8 mouse cellular contexts compared by ENCODE assay signal in the genomic region with DNA sequence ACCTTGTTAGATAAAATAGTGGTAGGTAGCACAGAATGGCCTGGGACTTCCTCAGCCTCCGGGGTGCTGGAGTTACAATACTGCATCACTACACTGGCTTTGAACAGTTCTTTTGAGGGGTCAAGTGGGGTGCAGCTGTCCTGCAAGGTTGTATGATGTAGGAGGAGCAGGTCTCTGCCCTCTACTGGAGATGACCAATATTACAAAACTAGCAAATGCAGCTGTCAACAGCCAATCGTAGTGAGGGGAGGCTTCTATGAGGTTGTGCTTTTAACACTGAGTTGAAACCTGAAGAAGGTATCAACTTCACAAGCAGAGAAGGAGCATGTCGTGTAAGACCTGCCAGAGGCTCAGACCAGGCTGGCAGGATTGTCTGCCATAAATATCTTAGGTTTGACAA. TPM values are rescaled to one million over a fixed set of nuclear protein-coding genes. Genes with fewer than 3 reads are reported as not detected.
DNase-seq lines count a peak whose midpoint lies in the region; ATAC-seq lines count a peak whose summit lies in the region.

No protein-coding gene starts in this region.

- DNase-seq in hindbrain, embryonic 11.5 days (ENCODE audit: low spot score), result peak; percentile 49
- DNase-seq in CD8-positive naive resting alpha-beta T cell, adult 2 months (ENCODE audit: low read depth in 2 of 2, low spot score in 2 of 2), result peak; percentile 5 to 35
- peak; percentile 55 for DNase-seq in c-Kit-positive CD71-positive TER-119-negative erythroid progenitor cells, embryonic 14.5 days (ENCODE audit: low read depth)
- DNase-seq in layer of hippocampus, adult 9-10 months (ENCODE audit: low spot score), result no peak
- no peak for DNase-seq in urinary bladder, adult 18-20 months (ENCODE audit: low spot score in 2 of 2)

- WGBS in hindbrain, embryonic 11.5 days, result 23% methylated on average over 3 of the region's 3 CpGs
- 24% methylated on average over 3 of the region's 3 CpGs for WGBS in hindbrain, embryonic 16.5 days
- 34% methylated on average over 3 of the region's 3 CpGs for WGBS in neural tube, embryonic 15.5 days

- ATAC-seq in hindbrain, embryonic 11.5 days (ENCODE audit: low FRiP score), result no peak
- no peak for ATAC-seq in hindbrain, embryonic 16.5 days
- 0 out of 2 replicates have a peak, but pooled peaks have one; percentile 24 for ATAC-seq in megakaryocyte-erythroid progenitor cell, adult 5-6 weeks (replicated peaks; ENCODE audit: low FRiP score, low TSS enrichment, poor library complexity, severe bottlenecking)
- ATAC-seq in neural tube, embryonic 15.5 days (ENCODE audit: low FRiP score), result no peak

- no peak overlapping the region for H3K9ac ChIP-seq in hindbrain, embryonic 11.5 days (ENCODE audit: low read depth, low read length)
- no peak overlapping the region for H3K9ac ChIP-seq in hindbrain, embryonic 16.5 days (ENCODE audit: low read depth, low read length)
- H3K9ac ChIP-seq in neural tube, embryonic 15.5 days (replicated peaks), result no peak overlapping the region

- H3K9me3 ChIP-seq in hindbrain, embryonic 11.5 days (ENCODE audit: control insufficient read depth, low read length), result no peaks in the 10 kb centered on the region
- H3K9me3 ChIP-seq in hindbrain, embryonic 16.5 days (ENCODE audit: control insufficient read depth, low read length), result no peaks in the 10 kb centered on the region
- H3K9me3 ChIP-seq in neural tube, embryonic 15.5 days (replicated peaks), result no peaks in the 10 kb centered on the region

- H3K27me3 ChIP-seq in hindbrain, embryonic 11.5 days (ENCODE audit: control insufficient read depth, insufficient read depth, low read length), result no peaks in the 10 kb centered on the region
- H3K27me3 ChIP-seq in hindbrain, embryonic 16.5 days (replicated peaks; ENCODE audit: control insufficient read depth, insufficient read depth, low read length), result no peaks in the 10 kb centered on the region
- H3K27me3 ChIP-seq in neural tube, embryonic 15.5 days (replicated peaks), result no peaks in the 10 kb centered on the region

- 0 out of 2 replicates have a peak, but pooled peaks cover 2% of the 10 kb centered on the region for H3K4me1 ChIP-seq in hindbrain, embryonic 11.5 days (replicated peaks; ENCODE audit: control insufficient read depth, insufficient read depth, low read length)
- H3K4me1 ChIP-seq in hindbrain, embryonic 16.5 days (ENCODE audit: control insufficient read depth, insufficient read depth, low read depth, low read length), result no peaks in the 10 kb centered on the region; the same call in 1 of the 2 replicates
- peaks cover 7% of the 10 kb centered on the region for H3K4me1 ChIP-seq in neural tube, embryonic 15.5 days

- H3K27ac ChIP-seq in hindbrain, embryonic 11.5 days (ENCODE audit: low read depth, low read length), result no peak overlapping the region
- H3K27ac ChIP-seq in hindbrain, embryonic 16.5 days (ENCODE audit: low read depth, low read length), result no peak overlapping the region
- no peak overlapping the region for H3K27ac ChIP-seq in neural tube, embryonic 15.5 days (replicated peaks)

- no peaks in the 10 kb centered on the region for H3K36me3 ChIP-seq in hindbrain, embryonic 11.5 days (ENCODE audit: control insufficient read depth, insufficient read depth, low read length)
- no peaks in the 10 kb centered on the region for H3K36me3 ChIP-seq in hindbrain, embryonic 16.5 days (ENCODE audit: control insufficient read depth, insufficient read depth, low read length)
- no peaks in the 10 kb centered on the region for H3K36me3 ChIP-seq in neural tube, embryonic 15.5 days

- no peak overlapping the region for H3K4me2 ChIP-seq in hindbrain, embryonic 11.5 days (replicated peaks; ENCODE audit: low read depth, low read length)
- H3K4me2 ChIP-seq in hindbrain, embryonic 16.5 days (ENCODE audit: low read length), result no peak overlapping the region
- H3K4me2 ChIP-seq in neural tube, embryonic 15.5 days, result no peak overlapping the region

- no peak overlapping the region for H3K4me3 ChIP-seq in hindbrain, embryonic 11.5 days (ENCODE audit: low read depth, low read length)
- no peak overlapping the region for H3K4me3 ChIP-seq in hindbrain, embryonic 16.5 days (ENCODE audit: low read length)
- no peak overlapping the region for H3K4me3 ChIP-seq in neural tube, embryonic 15.5 days (replicated peaks)

RNA-seq across cellular contexts. Expression of gene Brpf1, which starts 4.7 kb away (rescaled TPM):
- 19.4 and 22.0 TPM in 2 replicates for polyA plus RNA-seq in hindbrain, embryonic 11.5 days (2014; fragmentation: Nextera tagmentation; extraction: Ambion mirVana)
- 12.4 and 15.5 TPM in 2 replicates for polyA plus RNA-seq in hindbrain, embryonic 16.5 days (2015; fragmentation: Nextera tagmentation; extraction: Ambion mirVana)
- total RNA-seq in megakaryocyte-erythroid progenitor cell, adult 5-6 weeks (2014; fragmentation: Nextera tagmentation), result 45.0 and 53.5 TPM in 2 replicates
- total RNA-seq in megakaryocyte-erythroid progenitor cell, adult 5-6 weeks (2017), result 20.3 and 22.0 TPM in 2 replicates
- polyA plus RNA-seq in neural tube, embryonic 15.5 days (2015; fragmentation: Nextera tagmentation; extraction: Ambion mirVana), result 13.8 TPM in 2 replicates

RNA-seq across cellular contexts. Expression of gene Cpne9, which starts 20.2 kb away (rescaled TPM):
- 0.24 and 0.29 TPM in 2 replicates for polyA plus RNA-seq in hindbrain, embryonic 11.5 days (2014; fragmentation: Nextera tagmentation; extraction: Ambion mirVana)
- polyA plus RNA-seq in hindbrain, embryonic 16.5 days (2015; fragmentation: Nextera tagmentation; extraction: Ambion mirVana), result 9.1 and 9.6 TPM in 2 replicates
- 0.74 and 0.99 TPM in 2 replicates for total RNA-seq in megakaryocyte-erythroid progenitor cell, adult 5-6 weeks (2014; fragmentation: Nextera tagmentation)
- total RNA-seq in megakaryocyte-erythroid progenitor cell, adult 5-6 weeks (2017), result 0.42 TPM in 1 of 2 replicates, not detected in the other
- polyA plus RNA-seq in neural tube, embryonic 15.5 days (2015; fragmentation: Nextera tagmentation; extraction: Ambion mirVana), result 1.5 TPM in 2 replicates

RNA-seq across cellular contexts. Expression of gene Ogg1, which starts 24.5 kb away (rescaled TPM):
- polyA plus RNA-seq in hindbrain, embryonic 11.5 days (2014; fragmentation: Nextera tagmentation; extraction: Ambion mirVana), result 10.5 and 10.6 TPM in 2 replicates
- 7.0 and 10.6 TPM in 2 replicates for polyA plus RNA-seq in hindbrain, embryonic 16.5 days (2015; fragmentation: Nextera tagmentation; extraction: Ambion mirVana)
- total RNA-seq in megakaryocyte-erythroid progenitor cell, adult 5-6 weeks (2014; fragmentation: Nextera tagmentation), result 9.9 and 23.7 TPM in 2 replicates
- 3.8 and 9.4 TPM in 2 replicates for total RNA-seq in megakaryocyte-erythroid progenitor cell, adult 5-6 weeks (2017)
- polyA plus RNA-seq in neural tube, embryonic 15.5 days (2015; fragmentation: Nextera tagmentation; extraction: Ambion mirVana), result 9.3 and 10.1 TPM in 2 replicates

RNA-seq across cellular contexts. Expression of gene Camk1, which starts 41.5 kb away (rescaled TPM):
- polyA plus RNA-seq in hindbrain, embryonic 11.5 days (2014; fragmentation: Nextera tagmentation; extraction: Ambion mirVana), result 56.3 and 57.7 TPM in 2 replicates
- polyA plus RNA-seq in hindbrain, embryonic 16.5 days (2015; fragmentation: Nextera tagmentation; extraction: Ambion mirVana), result 119 and 128 TPM in 2 replicates
- total RNA-seq in megakaryocyte-erythroid progenitor cell, adult 5-6 weeks (2014; fragmentation: Nextera tagmentation), result 1.2 and 2.2 TPM in 2 replicates
- total RNA-seq in megakaryocyte-erythroid progenitor cell, adult 5-6 weeks (2017), result 2.9 and 17.8 TPM in 2 replicates
- 103 and 119 TPM in 2 replicates for polyA plus RNA-seq in neural tube, embryonic 15.5 days (2015; fragmentation: Nextera tagmentation; extraction: Ambion mirVana)

Comparison
In these comparisons a context has a peak if more than half of its experiments do, and no peak if none do; other contexts are left out.
1. DNase-seq: peak in hindbrain, embryonic 11.5 days (single experiment), CD8-positive naive resting alpha-beta T cell, adult 2 months (2 of 2) and c-Kit-positive CD71-positive TER-119-negative erythroid progenitor cells, embryonic 14.5 days (single experiment); none in layer of hippocampus, adult 9-10 months (single experiment) and urinary bladder, adult 18-20 months (0 of 2).